Mouse (Mus musculus) G1E (cell line): Measurements from ENCODE around the gene Parg.

Experiments
- CTCF ChIP-seq: IDR thresholded peaks from 2 replicates; pipeline ENCODE4 v1.5.1; 2012; ENCODE audit warnings: low read depth, low read length, inconsistent platforms, mixed read lengths
- GATA2 ChIP-seq: IDR thresholded peaks from 2 replicates; pipeline ENCODE4 v1.6.1; 2012; ENCODE audit warnings: low read depth, low read length, inconsistent platforms, borderline replicate concordance
- POLR2AphosphoS5 ChIP-seq: IDR thresholded peaks from 2 replicates; pipeline ENCODE4 v1.6.1; 2012; ENCODE audit warnings: low read depth, low read length, inconsistent platforms; ENCODE audit not compliant: insufficient replicate concordance
- TAL1 ChIP-seq: conservative IDR thresholded peaks from 2 replicates; pipeline ENCODE4 v1.6.1; 2012; ENCODE audit warnings: low read depth, low read length, inconsistent platforms, mixed read lengths

DNA sequence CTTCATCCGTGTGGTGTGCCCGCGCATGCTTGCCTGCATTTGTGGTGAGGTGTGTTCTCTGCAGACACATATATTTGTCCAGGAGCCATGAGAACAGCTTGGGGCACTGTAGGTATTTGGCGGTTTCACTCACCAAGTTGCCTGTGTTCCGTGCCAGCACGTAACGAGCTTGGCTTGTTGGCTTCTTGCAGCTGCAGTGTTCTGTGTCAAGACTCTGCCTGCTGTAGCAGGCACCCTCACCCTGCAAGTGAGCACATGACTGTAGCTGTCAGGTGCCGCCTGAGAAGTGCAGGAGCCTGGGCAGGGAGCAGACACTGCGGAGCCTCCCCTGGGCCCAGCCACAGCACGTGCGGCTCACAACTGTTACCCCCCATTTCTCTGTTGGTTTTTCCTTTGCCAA is 134.8 kb downstream of the Parg start:
- no peak for TF ChIP-seq CTCF
- no peak for TF ChIP-seq POLR2AphosphoS5
- no peak for TF ChIP-seq GATA2
- no peak for TF ChIP-seq TAL1
